Mouse (Mus musculus) liver, embryonic 13.5 days (tissue): Measurements from ENCODE around the gene Gm9780. TPM values are rescaled to one million over a fixed set of nuclear protein-coding genes. Genes with fewer than 3 reads are reported as not detected.

Experiments used
- polyA plus RNA-seq: library from polyadenylated mRNA; unstranded; fragments of >200 nt; fragmentation: Nextera tagmentation; extraction: Ambion mirVana; gene quantifications from 2 replicates; pipeline ENCODE4 v1.2.1, GENCODE M21; 2015

Gm9780 gene
- polyA plus RNA-seq, 1 experiment from 2014 or later, result 3.5 TPM

Other genes with a start within 250 kb of the Gm9780 start
- gene Anxa11, start 200.6 kb downstream of the Gm9780 start, polyA plus RNA-seq, result 7.3 and 9.4 TPM in 2 replicates
- gene Plac9a, start 139.6 kb downstream of the Gm9780 start, polyA plus RNA-seq, result 0.70 TPM in 1 of 2 replicates, not detected in the other
- 0.92 and 1.2 TPM in 2 replicates for gene Tmem254a, start 115.0 kb downstream of the Gm9780 start, polyA plus RNA-seq
- 0.08 TPM in 1 of 2 replicates, not detected in the other for gene Cphx1, start 104.4 kb downstream of the Gm9780 start, polyA plus RNA-seq
- 0.09 TPM in 1 of 2 replicates, not detected in the other for gene Duxbl1, start 64.1 kb downstream of the Gm9780 start, polyA plus RNA-seq
- gene Tmem254c, start 24.6 kb upstream of the Gm9780 start, polyA plus RNA-seq, result 10.9 and 17.6 TPM in 2 replicates
- not detected in 2 replicates for gene Cphx2, start 38.8 kb upstream of the Gm9780 start, polyA plus RNA-seq
- gene Cphx3, start 39.6 kb upstream of the Gm9780 start, polyA plus RNA-seq, result not detected in 2 replicates
- 0.06 and 0.12 TPM in 2 replicates for gene Duxbl2, start 75.6 kb upstream of the Gm9780 start, polyA plus RNA-seq
- 3.3 and 4.2 TPM in 2 replicates for gene Plac9b, start 139.8 kb upstream of the Gm9780 start, polyA plus RNA-seq
- gene Tmem254b, start 164.3 kb upstream of the Gm9780 start, polyA plus RNA-seq, result 18.6 and 26.5 TPM in 2 replicates
- gene Duxbl3, start 215.3 kb upstream of the Gm9780 start, polyA plus RNA-seq, result not detected in 2 replicates